Mouse (Mus musculus): ENCODE results near the gene Defb43. TPM values are rescaled to one million over a fixed set of nuclear protein-coding genes. Genes with fewer than 3 reads are reported as not detected.

The Defb43 gene
- polyA plus RNA-seq, 1 experiment from 2014 or later = not detected

DNA sequence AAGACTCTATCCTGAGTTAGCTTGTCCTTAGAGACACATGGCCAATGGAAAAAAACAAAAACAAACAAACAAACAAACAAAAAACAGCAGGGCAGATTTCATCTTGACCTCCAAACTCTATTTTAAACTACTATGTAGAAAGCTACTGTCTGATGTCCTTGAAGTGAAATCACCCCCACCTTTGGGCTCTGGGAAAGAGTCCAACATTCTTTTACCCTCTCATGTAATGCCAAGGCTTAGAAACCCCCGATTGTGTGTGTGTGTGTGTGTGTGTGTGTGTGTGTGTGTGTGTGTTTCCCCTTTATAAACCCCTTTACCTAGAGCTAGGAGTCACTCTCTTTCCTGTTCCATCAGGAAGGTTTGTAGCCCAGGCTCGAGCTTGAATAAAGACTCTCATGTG lies 9.0 kb upstream of the Defb43 start:
- no peaks in the 10 kb centered on the region for H3K9me3 ChIP-seq (replicated peaks)
- WGBS = 34% methylated on average over 2 of the region's 2 CpGs
- no peak overlapping the region for H3K27ac ChIP-seq (ENCODE audit: poor library complexity, severe bottlenecking)
- peaks cover 7% of the 10 kb centered on the region; the same call in 1 of the 2 replicates for H3K27me3 ChIP-seq (replicated peaks)
- no peak overlapping the region for H3K9ac ChIP-seq
- peaks cover 12% of the 10 kb centered on the region for H3K4me1 ChIP-seq (replicated peaks)
- no peaks in the 10 kb centered on the region for H3K36me3 ChIP-seq
- no peak for ATAC-seq (ENCODE audit: insufficient number of reproducible peaks, low FRiP score)
- H3K4me2 ChIP-seq = no peak overlapping the region
- H3K4me3 ChIP-seq = no peak overlapping the region

- H3K4me3 ChIP-seq = no peak overlapping the region
- H3K27ac ChIP-seq (ENCODE audit: poor library complexity, severe bottlenecking) = no peak overlapping the region
- ATAC-seq (ENCODE audit: insufficient number of reproducible peaks, low FRiP score) = no peak
- H3K36me3 ChIP-seq = no peaks in the 10 kb centered on the region
- 0 out of 2 replicates have a peak, but pooled peaks cover 9% of the 10 kb centered on the region for H3K4me1 ChIP-seq (replicated peaks)
- 72% methylated on average over 4 of the region's 4 CpGs for whole genome bisulfite sequencing
- no peak overlapping the region for H3K4me2 ChIP-seq
- peaks cover 22% of the 10 kb centered on the region for H3K27me3 ChIP-seq (replicated peaks)
- H3K9ac ChIP-seq = no peak overlapping the region
- 0 out of 2 replicates have a peak, but pooled peaks cover 5% of the 10 kb centered on the region for H3K9me3 ChIP-seq (replicated peaks)
These were observed 1.5 kb downstream of the Defb43 start for GRCm38 (mm10) chr14:63013082-63013481.

GRCm38 (mm10) chr14:63014667-63015066 lies 3.1 kb downstream of the Defb43 start:
- Histone ChIP-seq H3K27me3 (replicated peaks) (peaks cover 14% of the 10 kb centered on the region), H3K4me3 (no peak overlapping the region), H3K4me1 (replicated peaks) (peaks cover 15% of the 10 kb centered on the region), H3K9me3 (replicated peaks) (0 out of 2 replicates have a peak, but pooled peaks cover 5% of the 10 kb centered on the region), H3K4me2 (no peak overlapping the region), H3K9ac (no peak overlapping the region), H3K27ac (ENCODE audit: poor library complexity, severe bottlenecking) (no peak overlapping the region), H3K36me3 (no peaks in the 10 kb centered on the region)
- WGBS = 59% methylated on average over 4 of the region's 4 CpGs
- ATAC-seq (ENCODE audit: insufficient number of reproducible peaks, low FRiP score) = no peak

- Histone ChIP-seq H3K4me1 (replicated peaks) (peaks cover 22% of the 10 kb centered on the region), H3K4me2 (no peak overlapping the region), H3K9ac (no peak overlapping the region), H3K27me3 (replicated peaks) (peaks cover 12% of the 10 kb centered on the region), H3K9me3 (replicated peaks) (no peaks in the 10 kb centered on the region), H3K27ac (ENCODE audit: poor library complexity, severe bottlenecking) (no peak overlapping the region), H3K4me3 (no peak overlapping the region), H3K36me3 (no peaks in the 10 kb centered on the region)
- ATAC-seq (ENCODE audit: insufficient number of reproducible peaks, low FRiP score) = no peak
- 52% methylated on average over 6 of the region's 6 CpGs for WGBS
These were observed 9.1 kb downstream of the Defb43 start for GRCm38 (mm10) chr14:63020524-63021156.

- Histone ChIP-seq H3K9ac (no peak within 1 kb of the TSS), H3K27me3 (replicated peaks) (no peaks in the 10 kb centered on the region), H3K36me3 (no peaks in the 10 kb centered on the region), H3K9me3 (replicated peaks) (no peaks in the 10 kb centered on the region), H3K4me2 (no peak within 1 kb of the TSS), H3K27ac (ENCODE audit: poor library complexity, severe bottlenecking) (no peak within 1 kb of the TSS), H3K4me1 (replicated peaks) (peaks cover 1% of the 10 kb centered on the region; the same call in 1 of the 2 replicates), H3K4me3 (no peak within 1 kb of the TSS)
- 73% methylated on average over 3 of the region's 3 CpGs for WGBS
- ATAC-seq (ENCODE audit: insufficient number of reproducible peaks, low FRiP score) = no peak
These were observed 35.1 kb downstream of the Defb43 start, which contains the start of gene Defb42 for GRCm38 (mm10) chr14:63046691-63047090. Gene Defb42 (plus strand): TSS chr14:63046991.

- Histone ChIP-seq H3K4me2 (no peak within 1 kb of the TSS), H3K9me3 (replicated peaks) (no peaks in the 10 kb centered on the region), H3K27me3 (replicated peaks) (no peaks in the 10 kb centered on the region), H3K4me1 (replicated peaks) (peaks cover 16% of the 10 kb centered on the region), H3K27ac (ENCODE audit: poor library complexity, severe bottlenecking) (no peak within 1 kb of the TSS), H3K36me3 (no peaks in the 10 kb centered on the region), H3K4me3 (no peak within 1 kb of the TSS), H3K9ac (no peak within 1 kb of the TSS)
- 79% methylated on average over 11 of the region's 14 CpGs for WGBS
- ATAC-seq (ENCODE audit: insufficient number of reproducible peaks, low FRiP score) = no peak
These were observed 38.4 kb downstream of the Defb43 start, which contains the start of gene Defb30 for GRCm38 (mm10) chr14:63049910-63050370. Gene Defb30 (minus strand): TSS chr14:63049960.

GRCm38 (mm10) chr14:63050769-63051168 lies 39.2 kb downstream of the Defb43 start:
- Histone ChIP-seq H3K4me1 (replicated peaks) (peaks cover 24% of the 10 kb centered on the region), H3K36me3 (no peaks in the 10 kb centered on the region), H3K27me3 (replicated peaks) (no peaks in the 10 kb centered on the region), H3K9ac (no peak overlapping the region), H3K4me3 (no peak overlapping the region), H3K9me3 (replicated peaks) (no peaks in the 10 kb centered on the region), H3K27ac (ENCODE audit: poor library complexity, severe bottlenecking) (no peak overlapping the region), H3K4me2 (no peak overlapping the region)
- no peak for ATAC-seq (ENCODE audit: insufficient number of reproducible peaks, low FRiP score)
- 31% methylated on average over 5 of the region's 5 CpGs for WGBS

DNA sequence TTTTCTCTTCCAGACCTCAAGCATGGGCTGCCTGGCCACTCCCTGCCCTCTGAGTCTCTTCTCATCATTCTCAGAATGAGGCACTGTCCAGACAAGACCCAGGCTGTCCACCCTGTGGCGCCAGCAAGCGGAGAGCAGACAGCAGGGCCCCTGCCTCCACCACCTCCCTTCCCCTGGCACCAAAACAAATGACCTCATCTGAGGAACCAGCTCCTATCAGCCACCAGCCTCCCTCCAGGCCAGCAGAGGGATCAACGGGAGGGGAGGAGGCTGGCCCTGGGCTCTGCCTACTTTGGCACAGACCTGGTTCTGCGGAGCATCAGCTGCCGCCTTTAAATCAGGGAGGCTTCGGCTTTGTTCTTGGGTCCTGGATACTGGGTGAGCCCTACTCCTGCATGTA lies 43.2 kb downstream of the Defb43 start:
- Histone ChIP-seq H3K4me2 (peak overlapping the region; percentile 46), H3K4me3 (no peak overlapping the region), H3K27me3 (replicated peaks) (no peaks in the 10 kb centered on the region), H3K36me3 (no peaks in the 10 kb centered on the region), H3K27ac (ENCODE audit: poor library complexity, severe bottlenecking) (peak overlapping the region; percentile 94), H3K4me1 (replicated peaks) (peaks cover 36% of the 10 kb centered on the region), H3K9ac (no peak overlapping the region), H3K9me3 (replicated peaks) (no peaks in the 10 kb centered on the region)
- WGBS = 2% methylated on average over 6 of the region's 6 CpGs
- ATAC-seq (ENCODE audit: insufficient number of reproducible peaks, low FRiP score) = peak; percentile 96

GRCm38 (mm10) chr14:63060361-63060760 lies 48.8 kb downstream of the Defb43 start:
- Histone ChIP-seq H3K9ac (peak overlapping the region; percentile 13; the same call in 1 of the 2 replicates), H3K4me2 (no peak overlapping the region), H3K4me1 (replicated peaks) (peaks cover 56% of the 10 kb centered on the region), H3K36me3 (no peaks in the 10 kb centered on the region), H3K27me3 (replicated peaks) (no peaks in the 10 kb centered on the region), H3K27ac (ENCODE audit: poor library complexity, severe bottlenecking) (peak overlapping the region; percentile 86), H3K4me3 (no peak overlapping the region), H3K9me3 (replicated peaks) (no peaks in the 10 kb centered on the region; the same call in 1 of the 2 replicates)
- 37% methylated on average over 10 of the region's 10 CpGs for WGBS
- no peak for ATAC-seq (ENCODE audit: insufficient number of reproducible peaks, low FRiP score)

DNA sequence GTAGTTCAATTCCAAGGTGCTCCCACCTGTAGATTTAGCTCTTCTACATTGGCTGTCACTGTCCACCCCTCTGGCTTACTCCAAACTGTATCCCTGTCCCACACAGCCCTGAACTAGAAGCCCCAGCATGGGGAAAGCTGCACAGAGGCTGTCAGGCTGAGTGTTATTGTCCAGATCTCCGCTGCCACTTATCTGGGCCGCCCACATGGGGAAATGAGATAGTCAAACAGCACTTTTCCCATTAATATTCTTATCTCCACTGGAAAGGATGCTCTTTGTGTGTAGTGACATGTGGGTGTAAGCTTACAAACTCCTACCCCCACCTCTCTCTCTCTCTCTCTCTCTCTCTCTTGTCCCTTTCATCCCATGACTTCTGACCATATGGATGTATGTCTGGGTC lies 50.6 kb downstream of the Defb43 start:
- Histone ChIP-seq H3K4me1 (replicated peaks) (peaks cover 51% of the 10 kb centered on the region), H3K4me3 (no peak overlapping the region), H3K4me2 (peak overlapping the region; percentile 24; the same call in 1 of the 2 replicates), H3K9ac (no peak overlapping the region), H3K36me3 (no peaks in the 10 kb centered on the region), H3K27ac (ENCODE audit: poor library complexity, severe bottlenecking) (peak overlapping the region; percentile 86), H3K9me3 (replicated peaks) (no peaks in the 10 kb centered on the region; the same call in 1 of the 2 replicates), H3K27me3 (replicated peaks) (no peaks in the 10 kb centered on the region)
- peak; percentile 89 for ATAC-seq (ENCODE audit: insufficient number of reproducible peaks, low FRiP score)
- 2% methylated on average over 2 of the region's 2 CpGs for WGBS

- Histone ChIP-seq H3K4me3 (no peak overlapping the region), H3K4me1 (replicated peaks) (peaks cover 71% of the 10 kb centered on the region), H3K9me3 (replicated peaks) (no peaks in the 10 kb centered on the region; the same call in 1 of the 2 replicates), H3K36me3 (no peaks in the 10 kb centered on the region), H3K4me2 (no peak overlapping the region), H3K27me3 (replicated peaks) (no peaks in the 10 kb centered on the region), H3K27ac (ENCODE audit: poor library complexity, severe bottlenecking) (no peak overlapping the region), H3K9ac (no peak overlapping the region)
- ATAC-seq (ENCODE audit: insufficient number of reproducible peaks, low FRiP score) = no peak
- 82% methylated on average over 5 of the region's 5 CpGs for WGBS
These were observed 53.8 kb downstream of the Defb43 start for GRCm38 (mm10) chr14:63065391-63065790.
